Mouse (Mus musculus): ENCODE results near the gene Txn2. TPM values are rescaled to one million over a fixed set of nuclear protein-coding genes. Genes with fewer than 3 reads are reported as not detected.

The Txn2 gene
- total RNA-seq, 2 experiments from 2014 or later: 139 to 143 TPM

- TF ChIP-seq CTCF (IDR thresholded peaks at IDR 0.05): peak; percentile 34
Observed at GRCm38 (mm10) chr15:77920511-77921462, 8.0 kb downstream of the Txn2 start.

GRCm38 (mm10) chr15:77919441-77919840 lies 9.4 kb downstream of the Txn2 start:
- DNase-seq (ENCODE audit: extremely low spot score in 1 of 2, low spot score in 2 of 2): no peak
- Histone ChIP-seq H3K4me3 (no peak overlapping the region), H3K27ac (peak overlapping the region; percentile 15; the same call in 1 of the 2 replicates)
- intact Hi-C loops (cut with DNase I): loop anchor here (5.0 kb wide), 1 partner anchor 77 kb away; the partner anchor contains the start of gene Myh9
- no peak for TF ChIP-seq CTCF (IDR thresholded peaks at IDR 0.05)

More at GRCm38 (mm10) chr15:77920511-77921462, 8.0 kb downstream of the Txn2 start:
- intact Hi-C loops (cut with DNase I): no loop called here
- H3K27ac ChIP-seq: no peak overlapping the region
- no peak for DNase-seq (ENCODE audit: extremely low spot score in 1 of 2, low spot score in 2 of 2)
- no peak overlapping the region for H3K4me3 ChIP-seq

- H3K27ac ChIP-seq: no peak overlapping the region
- peak; percentile 89 for TF ChIP-seq CTCF (IDR thresholded peaks at IDR 0.05)
- intact Hi-C loops (cut with DNase I): loop anchor here (1.0 to 5.0 kb wide), 3 partner anchors 75 to 142 kb away; partner anchors contain the start of gene Myh9
- H3K4me3 ChIP-seq: no peak overlapping the region
- peak; percentile 85 to 92 for DNase-seq (ENCODE audit: extremely low spot score in 1 of 2, low spot score in 2 of 2)
Observed at GRCm38 (mm10) chr15:77916851-77917544, 11.8 kb downstream of the Txn2 start.

GRCm38 (mm10) chr15:77915287-77915686 lies 13.5 kb downstream of the Txn2 start:
- TF ChIP-seq CTCF (IDR thresholded peaks at IDR 0.05): no peak
- intact Hi-C loops (cut with DNase I): loop anchor here (5.0 kb wide), 1 partner anchor 73 kb away; the partner anchor contains the start of gene Myh9
- Histone ChIP-seq H3K27ac (no peak overlapping the region), H3K4me3 (no peak overlapping the region)
- no peak for DNase-seq (ENCODE audit: extremely low spot score in 1 of 2, low spot score in 2 of 2)

- intact Hi-C loops (cut with DNase I): no loop called here
- TF ChIP-seq CTCF (IDR thresholded peaks at IDR 0.05): no peak
- DNase-seq (ENCODE audit: extremely low spot score in 1 of 2, low spot score in 2 of 2): no peak
- Histone ChIP-seq H3K27ac (no peak overlapping the region), H3K4me3 (no peak overlapping the region)
Observed at GRCm38 (mm10) chr15:77914507-77914906, 14.3 kb downstream of the Txn2 start.

GRCm38 (mm10) chr15:77913054-77913453 lies 15.8 kb downstream of the Txn2 start:
- no peak for TF ChIP-seq CTCF (IDR thresholded peaks at IDR 0.05)
- intact Hi-C loops (cut with DNase I): no loop called here
- DNase-seq (ENCODE audit: extremely low spot score in 1 of 2, low spot score in 2 of 2): no peak
- Histone ChIP-seq H3K4me3 (no peak overlapping the region), H3K27ac (no peak overlapping the region)

- H3K27ac ChIP-seq: peak overlapping the region; percentile 36; the same call in 1 of the 2 replicates
- no peak overlapping the region for H3K4me3 ChIP-seq
- no peak for TF ChIP-seq CTCF (IDR thresholded peaks at IDR 0.05)
- intact Hi-C loops (cut with DNase I): no loop called here
- no peak for DNase-seq (ENCODE audit: extremely low spot score in 1 of 2, low spot score in 2 of 2)
Observed at GRCm38 (mm10) chr15:77912585-77912984, 16.2 kb downstream of the Txn2 start.

GRCm38 (mm10) chr15:77912048-77912447 lies 16.8 kb downstream of the Txn2 start:
- no peak for DNase-seq (ENCODE audit: extremely low spot score in 1 of 2, low spot score in 2 of 2)
- H3K4me3 ChIP-seq: no peak overlapping the region
- H3K27ac ChIP-seq: peak overlapping the region; percentile 36; the same call in 1 of the 2 replicates
- intact Hi-C loops (cut with DNase I): no loop called here
- TF ChIP-seq CTCF (IDR thresholded peaks at IDR 0.05): no peak

GRCm38 (mm10) chr15:77911065-77911464 lies 17.7 kb downstream of the Txn2 start:
- Histone ChIP-seq H3K4me3 (no peak overlapping the region), H3K27ac (no peak overlapping the region)
- DNase-seq (ENCODE audit: extremely low spot score in 1 of 2, low spot score in 2 of 2): no peak
- TF ChIP-seq CTCF (IDR thresholded peaks at IDR 0.05): no peak
- intact Hi-C loops (cut with DNase I): no loop called here

- Histone ChIP-seq H3K4me3 (no peak overlapping the region), H3K27ac (no peak overlapping the region)
- no peak for TF ChIP-seq CTCF (IDR thresholded peaks at IDR 0.05)
- no peak for DNase-seq (ENCODE audit: extremely low spot score in 1 of 2, low spot score in 2 of 2)
- intact Hi-C loops (cut with DNase I): no loop called here
Observed at GRCm38 (mm10) chr15:77907646-77908518, 20.9 kb downstream of the Txn2 start.

GRCm38 (mm10) chr15:77906545-77906944 lies 22.3 kb downstream of the Txn2 start:
- DNase-seq (ENCODE audit: extremely low spot score in 1 of 2, low spot score in 2 of 2): no peak
- TF ChIP-seq CTCF (IDR thresholded peaks at IDR 0.05): no peak
- Histone ChIP-seq H3K27ac (no peak overlapping the region), H3K4me3 (no peak overlapping the region)
- intact Hi-C loops (cut with DNase I): no loop called here

Data from left cerebral cortex, adult 2 months (tissue).